Mouse (Mus musculus) spleen, adult 2 months (tissue): ENCODE data around the gene Gm10031. TPM values are rescaled to one million over a fixed set of nuclear protein-coding genes. Genes with fewer than 3 reads are reported as not detected.
"Not testable (repeated sequence)": the region's sequence is repeated elsewhere in the genome, so short reads cannot be mapped to it uniquely, and the experiment has no call there.

Experiments
- DNase-seq, 2 experiments: peaks; one replicate each; pipeline versions ENCODE4 v3.0.0 to v3.0.0-alpha.2; 2012 to 2021; ENCODE audit warnings: low spot score in 2 of 2, low read depth in 1 of 2
- H3K27ac ChIP-seq: fragments of 200-500 bp; 2 replicates; pipeline ENCODE4 v1.5.1; 2012; ENCODE audit warnings: low read length, inconsistent platforms; ENCODE audit not compliant: insufficient read depth
- H3K27me3 ChIP-seq: fragments of 200-500 bp; 2 replicates; pipeline ENCODE4 v1.6.1; 2012; ENCODE audit warnings: mild to moderate bottlenecking, moderate library complexity, low read length, inconsistent platforms; ENCODE audit not compliant: control insufficient read depth, insufficient read depth
- H3K36me3 ChIP-seq: fragments of 200-500 bp; 2 replicates; pipeline ENCODE4 v1.6.1; 2012; ENCODE audit warnings: mild to moderate bottlenecking, low read length, inconsistent platforms; ENCODE audit not compliant: control insufficient read depth, insufficient read depth
- H3K4me1 ChIP-seq: fragments of 200-500 bp; 2 replicates; pipeline ENCODE4 v1.6.1; 2011; ENCODE audit warnings: inconsistent platforms; ENCODE audit not compliant: control insufficient read depth, insufficient read depth, insufficient read length
- H3K4me3 ChIP-seq: fragments of 200-500 bp; 2 replicates; pipeline ENCODE4 v1.5.1; 2011; ENCODE audit warnings: mild to moderate bottlenecking, inconsistent platforms; ENCODE audit not compliant: insufficient read depth, insufficient read length; ENCODE audit errors: extremely low read depth
- CTCF ChIP-seq: fragments of 200-500 bp; IDR thresholded peaks from 2 replicates; pipeline ENCODE4 v1.5.1; 2011; ENCODE audit warnings: mild to moderate bottlenecking, inconsistent platforms; ENCODE audit not compliant: insufficient read depth, insufficient read length, insufficient replicate concordance; ENCODE audit errors: extremely low read depth
- POLR2A ChIP-seq: fragments of 200-500 bp; IDR thresholded peaks from 2 replicates; pipeline ENCODE4 v1.6.1; 2011; ENCODE audit warnings: low read depth, low read length, inconsistent platforms
- WGBS: fragments of 180-500 bp; shearing (Covaris S2); methylation state at CpG from one replicate; pipeline ENCODE4 v1.1.7; 2018; 5-methylcytosine and 5-hydroxymethylcytosine counted together
- polyA plus RNA-seq: library from polyadenylated mRNA; depleted of rRNA; stranded (reverse); fragments of >200 nt; gene quantifications from 2 replicates; pipeline ENCODE4 v1.2.3, GENCODE M21; 2012

The Gm10031 gene
- polyA plus RNA-seq, 1 experiment: 17.3 TPM

DNA sequence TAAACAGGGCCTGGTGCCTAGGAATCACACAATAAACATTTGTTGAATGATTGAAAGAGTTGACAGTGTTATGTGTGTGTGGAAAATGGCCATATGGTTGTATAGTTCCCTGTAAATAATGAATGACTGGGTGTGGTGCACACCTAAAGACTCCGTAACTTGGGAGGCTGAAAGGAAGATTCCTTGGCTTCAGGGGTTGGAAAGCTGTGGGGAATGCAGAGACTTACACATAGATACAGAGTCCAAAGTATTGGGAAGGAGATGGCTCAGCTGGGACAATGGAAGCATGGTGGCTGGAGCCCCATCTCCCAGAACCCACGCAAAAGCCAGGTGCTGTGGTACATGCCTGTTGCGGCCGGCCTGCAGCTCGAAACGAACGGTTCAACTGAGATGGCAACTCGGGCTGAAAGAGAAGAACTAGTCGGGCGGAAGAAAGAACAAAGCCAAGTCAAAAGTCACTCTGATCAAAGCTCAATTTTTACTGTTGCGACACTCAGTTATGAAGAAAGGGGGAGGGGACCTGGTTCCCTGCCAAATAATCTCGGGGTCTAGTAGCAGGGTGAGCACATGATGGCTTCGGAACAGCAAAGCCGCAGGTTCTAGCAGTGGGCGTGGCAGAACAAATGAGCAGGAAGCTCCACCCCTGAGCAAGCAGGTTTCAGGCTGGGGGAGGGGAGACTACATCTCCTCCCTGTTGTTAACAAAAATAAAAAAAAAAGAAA, 1.9 kb upstream of the Gm10031 start:
- DNase-seq: peak; percentile 36 to 74
- H3K4me1 ChIP-seq: peaks cover 4% of the 10 kb centered on the region; the same call in 1 of the 2 replicates
- no peaks in the 10 kb centered on the region for H3K36me3 ChIP-seq
- no peak for TF ChIP-seq POLR2A
- TF ChIP-seq CTCF: no peak
- H3K27ac ChIP-seq: peak overlapping the region; percentile 70
- no peaks in the 10 kb centered on the region for H3K27me3 ChIP-seq
- 22% methylated on average over 15 of the region's 15 CpGs for WGBS
- H3K4me3 ChIP-seq: peak overlapping the region; percentile 35; the same call in 1 of the 2 replicates

DNA sequence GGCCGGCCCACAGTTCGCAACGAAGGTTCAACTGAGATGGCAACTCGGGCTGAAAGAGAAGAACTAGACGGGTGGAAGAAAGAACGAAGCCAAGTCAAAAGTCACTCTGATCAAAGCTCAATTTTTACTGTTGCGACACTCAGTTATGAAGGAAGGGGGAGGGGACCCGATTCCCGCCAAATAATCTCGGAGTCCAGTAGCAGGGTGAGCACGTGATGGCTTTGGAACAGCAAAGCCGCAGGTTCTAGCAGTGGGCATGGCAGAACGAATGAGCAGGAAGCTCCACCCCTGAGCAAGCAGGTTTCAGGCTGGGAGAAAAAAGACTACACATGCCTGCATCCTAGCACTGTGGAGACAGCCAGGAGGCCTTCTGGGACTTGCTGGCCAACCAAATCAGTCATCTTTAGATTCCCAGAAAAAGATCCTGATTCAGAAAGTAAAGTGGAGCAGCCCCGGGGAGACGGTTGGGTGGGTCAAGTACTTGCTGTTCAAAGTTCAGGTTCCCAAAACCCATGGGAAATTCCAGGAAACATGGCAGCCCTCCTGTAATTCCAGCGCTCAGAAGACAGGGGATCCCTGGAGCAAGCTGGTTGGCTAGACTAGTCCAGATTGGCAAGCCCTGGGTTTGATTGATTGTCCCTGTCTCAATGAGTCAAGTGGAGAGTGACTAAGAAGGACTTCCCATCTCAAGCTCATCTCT, 8.8 kb downstream of the Gm10031 start:
- not testable (repeated sequence) for H3K27me3 ChIP-seq, H3K36me3 ChIP-seq, DNase-seq, H3K27ac ChIP-seq, H3K4me3 ChIP-seq, H3K4me1 ChIP-seq
- 89% methylated on average over 16 of the region's 16 CpGs for WGBS

DNA sequence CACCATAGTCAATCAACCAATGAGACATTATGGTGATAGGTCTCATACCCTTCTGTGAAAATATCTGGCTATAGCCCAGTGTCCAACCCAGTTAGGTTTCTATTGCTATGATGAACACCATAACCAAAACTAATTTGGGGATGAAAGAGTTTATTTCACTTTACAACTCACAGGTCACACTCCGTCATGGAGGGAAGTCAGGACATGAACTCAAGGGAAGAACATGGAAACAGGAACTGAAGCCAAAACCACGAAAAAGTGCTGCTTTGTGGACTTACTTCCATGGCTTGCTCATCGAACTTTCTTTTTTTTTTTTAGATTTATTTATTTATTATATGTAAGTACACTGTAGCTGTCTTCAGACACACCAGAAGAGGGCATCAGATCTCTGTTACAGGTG, 9.7 kb downstream of the Gm10031 start:
- DNase-seq: no peak
- no peaks in the 10 kb centered on the region for H3K27me3 ChIP-seq
- H3K27ac ChIP-seq: no peak overlapping the region
- H3K36me3 ChIP-seq: no peaks in the 10 kb centered on the region
- 59% methylated on average over 3 of the region's 3 CpGs for WGBS
- no peaks in the 10 kb centered on the region for H3K4me1 ChIP-seq
- H3K4me3 ChIP-seq: no peak overlapping the region
- TF ChIP-seq CTCF (no peak), POLR2A (no peak)

DNA sequence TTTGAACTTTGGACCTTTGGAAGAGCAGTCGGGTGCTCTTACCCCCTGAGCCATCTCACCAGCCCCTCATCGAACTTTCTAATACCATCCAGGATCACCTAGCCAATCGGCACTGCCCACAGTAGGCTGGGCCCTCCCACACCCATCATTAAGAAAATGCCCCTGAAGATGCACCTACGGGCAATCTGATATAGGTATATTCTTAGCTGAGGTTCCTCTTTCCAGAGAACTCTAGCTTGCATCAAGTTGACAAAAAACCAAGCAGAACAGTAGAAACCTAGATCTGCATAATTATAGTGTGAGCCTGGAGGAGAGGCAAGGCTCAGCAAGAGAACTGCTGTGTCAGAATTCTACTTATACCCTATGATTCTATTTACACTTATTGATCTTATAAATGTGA, 10.1 kb downstream of the Gm10031 start:
- Histone ChIP-seq H3K4me3 (no peak overlapping the region), H3K27me3 (no peaks in the 10 kb centered on the region)
- 88% methylated on average over 4 of the region's 4 CpGs for WGBS

DNA sequence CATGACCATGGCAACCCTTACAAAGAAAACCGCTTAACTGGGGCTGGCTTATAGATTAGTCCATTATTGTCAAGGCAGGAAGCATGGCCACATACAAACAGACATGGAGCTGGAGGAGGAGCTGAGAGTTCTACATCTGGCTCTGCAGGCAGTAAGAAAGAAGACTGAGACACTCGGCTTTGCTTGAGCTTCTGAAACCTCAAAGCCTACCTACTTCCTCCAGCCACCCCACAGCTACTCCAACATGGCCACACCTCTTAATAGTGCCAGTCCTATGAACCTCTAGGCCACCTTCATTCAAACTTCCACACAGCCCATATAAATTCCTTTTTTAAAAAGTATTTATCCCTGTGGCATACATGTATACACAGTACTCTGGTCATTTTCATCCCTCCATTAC, 13.2 kb downstream of the Gm10031 start:
- Histone ChIP-seq H3K4me1 (no peaks in the 10 kb centered on the region), H3K27me3 (no peaks in the 10 kb centered on the region), H3K4me3 (no peak overlapping the region), H3K36me3 (no peaks in the 10 kb centered on the region), H3K27ac (no peak overlapping the region)
- DNase-seq: no peak
- TF ChIP-seq POLR2A: no peak
- no peak for TF ChIP-seq CTCF
- WGBS: 37% methylated on average over 2 of the region's 2 CpGs

More for the DNA sequence above, 10.1 kb downstream of the Gm10031 start:
- no peak for TF ChIP-seq POLR2A
- TF ChIP-seq CTCF: no peak
- Histone ChIP-seq H3K27ac (no peak overlapping the region), H3K36me3 (no peaks in the 10 kb centered on the region), H3K4me1 (no peaks in the 10 kb centered on the region)
- DNase-seq: no peak

DNA sequence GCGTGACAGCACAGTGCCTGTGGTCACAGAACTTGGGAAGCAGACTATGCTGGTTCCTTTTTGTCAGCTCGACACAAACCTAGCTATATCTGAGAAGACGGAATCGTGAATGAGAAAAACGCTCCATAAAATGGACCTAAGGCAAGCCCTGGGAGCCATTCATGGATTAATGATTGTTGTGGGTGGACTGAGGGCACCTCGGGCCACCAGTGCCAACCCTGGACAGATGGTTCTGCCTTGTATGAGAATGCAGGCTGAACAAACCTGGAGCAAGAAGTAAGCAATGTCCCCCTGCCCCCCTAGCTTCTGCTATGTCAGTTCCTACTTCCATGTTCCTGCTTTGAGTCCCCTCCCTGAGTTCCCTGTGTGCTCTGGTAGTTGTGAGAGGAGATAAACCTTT, 13.9 kb downstream of the Gm10031 start:
- 77% methylated on average over 6 of the region's 6 CpGs for WGBS
- TF ChIP-seq CTCF: no peak
- no peak for TF ChIP-seq POLR2A

DNA sequence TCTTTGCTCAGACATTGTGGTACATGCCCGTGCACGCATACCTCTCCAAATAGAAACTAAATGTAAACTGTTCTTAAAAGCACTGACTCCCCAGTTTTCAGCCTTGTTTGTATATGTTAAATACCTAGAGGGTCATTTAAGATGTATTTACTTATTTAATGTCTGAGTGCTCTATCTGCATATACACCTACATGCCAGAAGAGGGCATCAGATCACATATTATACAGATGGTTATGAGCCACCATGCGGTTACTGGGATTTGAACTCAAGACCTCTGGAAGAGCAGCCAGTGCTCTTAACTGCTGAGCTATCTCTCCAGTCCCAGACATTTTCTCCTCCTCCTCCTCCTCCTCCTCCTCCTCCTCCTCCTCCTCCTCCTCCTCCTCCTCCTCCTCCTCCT, 14.6 kb downstream of the Gm10031 start:
- no peak overlapping the region for H3K4me3 ChIP-seq
- H3K27me3 ChIP-seq: no peaks in the 10 kb centered on the region
- WGBS: 88% methylated on average over 3 of the region's 3 CpGs
- TF ChIP-seq CTCF (no peak), POLR2A (no peak)
- H3K36me3 ChIP-seq: no peaks in the 10 kb centered on the region
- no peak for DNase-seq
- no peak overlapping the region for H3K27ac ChIP-seq
- H3K4me1 ChIP-seq: no peaks in the 10 kb centered on the region

More for the DNA sequence above, 13.9 kb downstream of the Gm10031 start:
- no peak overlapping the region for H3K27ac ChIP-seq
- no peak for DNase-seq
- H3K27me3 ChIP-seq: no peaks in the 10 kb centered on the region
- H3K4me3 ChIP-seq: no peak overlapping the region
- H3K36me3 ChIP-seq: no peaks in the 10 kb centered on the region
- H3K4me1 ChIP-seq: no peaks in the 10 kb centered on the region
